ENCODE assay signal across 30 mouse cellular contexts in the genomic region with DNA sequence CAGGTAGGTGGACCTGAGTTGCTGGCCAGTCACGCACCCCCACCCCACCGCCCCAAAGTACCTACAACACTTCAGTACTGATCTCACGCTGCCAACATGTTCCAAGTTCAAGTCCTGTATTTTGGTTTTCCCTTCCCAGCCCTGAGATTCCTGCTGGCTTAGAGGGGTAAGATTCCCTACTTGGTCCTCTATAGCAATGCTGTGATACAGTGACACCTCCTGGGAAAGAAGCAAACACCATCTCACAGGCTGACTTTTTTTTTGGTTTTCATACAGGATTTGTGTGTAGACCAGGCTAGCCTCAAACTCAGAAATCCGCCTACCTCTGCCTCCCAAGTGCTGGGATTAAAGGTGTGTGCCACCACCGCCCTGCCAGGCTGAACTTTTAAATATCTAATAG. TPM values are rescaled to one million over a fixed set of nuclear protein-coding genes. Genes with fewer than 3 reads are reported as not detected.
A peak's percentile ranks its signal among the peaks of the same experiment; 100 is the strongest.
DNase-seq lines count a peak whose midpoint lies in the region; ATAC-seq and TF ChIP-seq lines count a peak whose summit lies in the region.
"Had no signal": no experiment of that assay in that cellular context is flagged by ENCODE, and none has a peak within 500 bp of the region (broad histone marks: within the 10 kb centered on the region; RNA-seq: fewer than 3 reads in every experiment).

No protein-coding gene starts in this region.

- H3K27ac ChIP-seq in hindbrain, postnatal 0 days = no peak overlapping the region
- H3K27ac ChIP-seq in hindbrain, embryonic 10.5 days = no peak overlapping the region
- H3K27ac ChIP-seq in lung, postnatal 0 days (ENCODE audit: low read length) = no peak overlapping the region
- H3K27ac ChIP-seq in stomach, postnatal 0 days (replicated peaks) = no peak overlapping the region
- H3K27ac ChIP-seq: embryonic facial prominence, embryonic 13.5 days; forebrain, embryonic 12.5 days; limb, embryonic 15.5 days; neural tube, embryonic 12.5 days had no signal

- H3K9me3 ChIP-seq in hindbrain, postnatal 0 days (ENCODE audit: low read length) = no peaks in the 10 kb centered on the region
- H3K9me3 ChIP-seq in hindbrain, embryonic 10.5 days = no peaks in the 10 kb centered on the region
- H3K9me3 ChIP-seq in lung, postnatal 0 days (ENCODE audit: low read length) = no peaks in the 10 kb centered on the region
- no peaks in the 10 kb centered on the region for H3K9me3 ChIP-seq in stomach, postnatal 0 days (ENCODE audit: control insufficient read depth, low read length)
- H3K9me3 ChIP-seq: embryonic facial prominence, embryonic 13.5 days; forebrain, embryonic 12.5 days; limb, embryonic 15.5 days; megakaryocyte, embryonic 14.5 days; midbrain, embryonic 13.5 days; neural tube, embryonic 12.5 days had no signal

- TF ChIP-seq EP300 in lung, postnatal 0 days (IDR thresholded peaks at IDR 0.05) = no peak
- TF ChIP-seq EP300 in stomach, postnatal 0 days (optimal IDR thresholded peaks at IDR 0.05) = no peak

- H3K36me3 ChIP-seq in hindbrain, postnatal 0 days (ENCODE audit: insufficient read depth, low read length) = peaks cover 49% of the 10 kb centered on the region
- H3K36me3 ChIP-seq in hindbrain, embryonic 10.5 days = peaks cover 96% of the 10 kb centered on the region
- peaks cover 46% of the 10 kb centered on the region for H3K36me3 ChIP-seq in lung, postnatal 0 days (ENCODE audit: insufficient read depth, low read length)
- peaks cover 26% of the 10 kb centered on the region for H3K36me3 ChIP-seq in stomach, postnatal 0 days (ENCODE audit: control insufficient read depth, insufficient read depth, low read length)

- TF ChIP-seq CTCF in hindbrain, postnatal 0 days (IDR thresholded peaks at IDR 0.05; ENCODE audit: low read depth) = peak; percentile 43
- peak; percentile 39 for TF ChIP-seq CTCF in lung, postnatal 0 days (IDR thresholded peaks at IDR 0.05)
- peak; percentile 31 for TF ChIP-seq CTCF in stomach, postnatal 0 days (IDR thresholded peaks at IDR 0.05; ENCODE audit: low read depth)

- ATAC-seq in hindbrain, postnatal 0 days = no peak
- ATAC-seq in lung, postnatal 0 days = no peak
- no peak for ATAC-seq in stomach, postnatal 0 days (ENCODE audit: low FRiP score, low TSS enrichment)
- ATAC-seq: midbrain, embryonic 13.5 days had no signal

- peaks cover 10% of the 10 kb centered on the region; the same call in 1 of the 2 replicates for H3K4me1 ChIP-seq in hindbrain, postnatal 0 days (ENCODE audit: insufficient read depth, low read length)
- peaks cover 65% of the 10 kb centered on the region for H3K4me1 ChIP-seq in hindbrain, embryonic 10.5 days (replicated peaks)
- peaks cover 8% of the 10 kb centered on the region for H3K4me1 ChIP-seq in lung, postnatal 0 days (ENCODE audit: insufficient read depth, low read depth, low read length)
- peaks cover 6% of the 10 kb centered on the region for H3K4me1 ChIP-seq in stomach, postnatal 0 days (replicated peaks; ENCODE audit: control insufficient read depth, insufficient read depth)

- WGBS in hindbrain, postnatal 0 days = 91% methylated on average over 5 of the region's 5 CpGs
- 89% methylated on average over 5 of the region's 5 CpGs for WGBS in hindbrain, embryonic 10.5 days
- 88% methylated on average over 5 of the region's 5 CpGs for WGBS in lung, postnatal 0 days
- 93% methylated on average over 5 of the region's 5 CpGs for WGBS in stomach, postnatal 0 days

- no peak overlapping the region for H3K4me2 ChIP-seq in hindbrain, postnatal 0 days (ENCODE audit: low read depth, low read length)
- no peak overlapping the region for H3K4me2 ChIP-seq in lung, postnatal 0 days (replicated peaks; ENCODE audit: low read depth, low read length)
- no peak overlapping the region for H3K4me2 ChIP-seq in stomach, postnatal 0 days (replicated peaks; ENCODE audit: low read depth)
- H3K4me2 ChIP-seq: embryonic facial prominence, embryonic 13.5 days; forebrain, embryonic 12.5 days; limb, embryonic 15.5 days; lung, embryonic 14.5 days; midbrain, embryonic 13.5 days; neural tube, embryonic 12.5 days had no signal

- no peak for DNase-seq in hindbrain, postnatal 0 days (ENCODE audit: low spot score)
- DNase-seq in hindbrain, embryonic 10.5 days (ENCODE audit: low spot score) = no peak
- DNase-seq in lung, postnatal 0 days (ENCODE audit: low spot score) = no peak
- no peak for DNase-seq in lung, adult 18-20 months
- DNase-seq in NIH3T3 (ENCODE audit: low read depth) = peak; percentile 17
- no peak for DNase-seq in stomach, postnatal 0 days (ENCODE audit: low spot score)
- no peak for DNase-seq in urinary bladder, adult 2 months (ENCODE audit: low spot score)
- DNase-seq in cerebellum, adult 11-12 months = no peak
- DNase-seq: adrenal gland, adult 2 months; B cell, adult 2 months; cerebellum, adult 2 months; cerebellum, postnatal 36 days; embryo, embryonic 11 days; kidney, adult 8-10 months; left cerebral cortex, postnatal 4 days; lung, embryonic 14.5 days; lung, postnatal 36 days; retina, postnatal 1 day; right cerebral cortex, postnatal 25 days; spleen, adult 18-20 months; thymus, postnatal 14 days had no signal

- no peak overlapping the region for H3K9ac ChIP-seq in hindbrain, postnatal 0 days (replicated peaks; ENCODE audit: low read length)
- no peak overlapping the region for H3K9ac ChIP-seq in lung, postnatal 0 days (replicated peaks; ENCODE audit: low read depth)
- no peak overlapping the region for H3K9ac ChIP-seq in stomach, postnatal 0 days (ENCODE audit: low read length)
- H3K9ac ChIP-seq: embryonic facial prominence, embryonic 13.5 days; forebrain, embryonic 12.5 days; limb, embryonic 15.5 days; lung, embryonic 14.5 days; midbrain, embryonic 13.5 days; neural tube, embryonic 12.5 days had no signal

- no peaks in the 10 kb centered on the region for H3K27me3 ChIP-seq in hindbrain, postnatal 0 days (ENCODE audit: insufficient read depth, low read length)
- no peaks in the 10 kb centered on the region for H3K27me3 ChIP-seq in hindbrain, embryonic 10.5 days (ENCODE audit: insufficient read depth, poor library complexity, severe bottlenecking)
- H3K27me3 ChIP-seq in lung, postnatal 0 days (replicated peaks; ENCODE audit: insufficient read depth, low read length) = no peaks in the 10 kb centered on the region
- H3K27me3 ChIP-seq in stomach, postnatal 0 days (ENCODE audit: control insufficient read depth, insufficient read depth, low read length) = no peaks in the 10 kb centered on the region
- H3K27me3 ChIP-seq: embryonic facial prominence, embryonic 13.5 days; forebrain, embryonic 12.5 days; limb, embryonic 15.5 days; megakaryocyte, embryonic 14.5 days; midbrain, embryonic 13.5 days; neural tube, embryonic 12.5 days had no signal

- no peak overlapping the region for H3K4me3 ChIP-seq in hindbrain, postnatal 0 days (ENCODE audit: low read length)
- H3K4me3 ChIP-seq in hindbrain, embryonic 10.5 days = no peak overlapping the region
- H3K4me3 ChIP-seq in lung, postnatal 0 days (ENCODE audit: low read depth, low read length) = no peak overlapping the region
- no peak overlapping the region for H3K4me3 ChIP-seq in stomach, postnatal 0 days (ENCODE audit: low read depth, low read length)
- H3K4me3 ChIP-seq: embryonic facial prominence, embryonic 13.5 days; erythroblast, embryonic 14.5 days; forebrain, embryonic 12.5 days; limb, embryonic 15.5 days; midbrain, embryonic 13.5 days; neural tube, embryonic 12.5 days had no signal

RNA-seq across cellular contexts. Expression of a gene that starts 6.3 kb away (rescaled TPM):
- 526 and 754 TPM in 2 replicates for total RNA-seq in hindbrain, postnatal 0 days (2014; rRNA removed)
- polyA plus RNA-seq in hindbrain, postnatal 0 days (2015; fragmentation: Nextera tagmentation; extraction: Ambion mirVana) = 456 and 459 TPM in 2 replicates
- polyA plus RNA-seq in hindbrain, embryonic 10.5 days (2016; fragmentation: Nextera tagmentation; extraction: Ambion mirVana) = 680 and 779 TPM in 2 replicates
- 594 and 625 TPM in 2 replicates for polyA plus RNA-seq in lung, postnatal 0 days (2015; fragmentation: Nextera tagmentation; extraction: Ambion mirVana)
- polyA plus RNA-seq in stomach, postnatal 0 days (2015; fragmentation: Nextera tagmentation; extraction: Ambion mirVana) = 688 and 733 TPM in 2 replicates
- polyA plus RNA-seq in urinary bladder, adult 2 months (2012; rRNA removed) = 1,354 and 1,732 TPM in 2 replicates

RNA-seq across cellular contexts. Expression of a gene that starts 11.4 kb away (rescaled TPM):
- 2.3 and 3.3 TPM in 2 replicates for total RNA-seq in hindbrain, postnatal 0 days (2014; rRNA removed)
- 2.3 TPM in 2 replicates for polyA plus RNA-seq in hindbrain, postnatal 0 days (2015; fragmentation: Nextera tagmentation; extraction: Ambion mirVana)
- polyA plus RNA-seq in hindbrain, embryonic 10.5 days (2016; fragmentation: Nextera tagmentation; extraction: Ambion mirVana) = 5.9 and 24.4 TPM in 2 replicates
- 1.2 and 1.8 TPM in 2 replicates for polyA plus RNA-seq in lung, postnatal 0 days (2015; fragmentation: Nextera tagmentation; extraction: Ambion mirVana)
- 0.97 and 1.3 TPM in 2 replicates for polyA plus RNA-seq in stomach, postnatal 0 days (2015; fragmentation: Nextera tagmentation; extraction: Ambion mirVana)
- polyA plus RNA-seq in urinary bladder, adult 2 months (2012; rRNA removed) = 0.81 and 1.5 TPM in 2 replicates
- total RNA-seq: gastrocnemius, adult 8-10 months; hematopoietic stem cell, adult 5-6 weeks had no signal
- polyA plus RNA-seq: erythroblast, embryonic 14.5 days had no signal

RNA-seq across cellular contexts. Expression of a gene that starts 58.0 kb away (rescaled TPM):
- total RNA-seq in hindbrain, postnatal 0 days (2014; rRNA removed) = 106 and 113 TPM in 2 replicates
- 13.5 and 13.7 TPM in 2 replicates for polyA plus RNA-seq in hindbrain, postnatal 0 days (2015; fragmentation: Nextera tagmentation; extraction: Ambion mirVana)
- 14.6 and 15.0 TPM in 2 replicates for polyA plus RNA-seq in hindbrain, embryonic 10.5 days (2016; fragmentation: Nextera tagmentation; extraction: Ambion mirVana)
- 21.7 and 25.7 TPM in 2 replicates for polyA plus RNA-seq in lung, postnatal 0 days (2015; fragmentation: Nextera tagmentation; extraction: Ambion mirVana)
- 3.6 and 4.4 TPM in 2 replicates for polyA plus RNA-seq in stomach, postnatal 0 days (2015; fragmentation: Nextera tagmentation; extraction: Ambion mirVana)
- 45.4 and 60.4 TPM in 2 replicates for polyA plus RNA-seq in urinary bladder, adult 2 months (2012; rRNA removed)
